Mouse (Mus musculus): ENCODE data around the gene Fam205a2. TPM values are rescaled to one million over a fixed set of nuclear protein-coding genes. Genes with fewer than 3 reads are reported as not detected.
"Not testable (repeated sequence)": the region's sequence is repeated elsewhere in the genome, so short reads cannot be mapped to it uniquely, and the experiment has no call there.

Gene Fam205a2
- not detected in 2 replicates for total RNA-seq (2014; rRNA removed; ENCODE audit: low replicate concordance)
- polyA plus RNA-seq (2015; fragmentation: Nextera tagmentation; extraction: Ambion mirVana): not detected in 2 replicates

- DNase-seq (ENCODE audit: low spot score); H3K27ac ChIP-seq (ENCODE audit: low read depth); H3K4me1 ChIP-seq (ENCODE audit: control insufficient read depth, insufficient read depth); H3K9me3 ChIP-seq (replicated peaks; ENCODE audit: control insufficient read depth, low read length); H3K9ac ChIP-seq (replicated peaks; ENCODE audit: low read depth, low read length); H3K27me3 ChIP-seq (ENCODE audit: control insufficient read depth, insufficient read depth, low read length); H3K36me3 ChIP-seq (replicated peaks; ENCODE audit: control insufficient read depth, insufficient read depth, low read length); H3K4me3 ChIP-seq (ENCODE audit: low read depth, low read length); ATAC-seq (ENCODE audit: insufficient read depth, low read depth); H3K4me2 ChIP-seq (ENCODE audit: low read depth, low read length): not testable (repeated sequence)
- no CpG with 5 or more reads among the region's 1 CpGs for WGBS
Measured at GRCm38 (mm10) chr4:42528075-42528474, at the start of gene Fam205a2. Fam205a2 (minus strand) TSS chr4:42528175.

Other genes starting within 250 kb of the Fam205a2 start
- not detected in 2 replicates for gene Gm21953, start 233.9 kb downstream of the Fam205a2 start, total RNA-seq (2014; rRNA removed; ENCODE audit: low replicate concordance)
- not detected in 2 replicates for gene Gm21953, start 233.9 kb downstream of the Fam205a2 start, polyA plus RNA-seq (2015; fragmentation: Nextera tagmentation; extraction: Ambion mirVana)
- not detected in 2 replicates for gene Fam205a3, start 209.8 kb downstream of the Fam205a2 start, total RNA-seq (2014; rRNA removed; ENCODE audit: low replicate concordance)
- not detected in 2 replicates for gene Fam205a3, start 209.8 kb downstream of the Fam205a2 start, polyA plus RNA-seq (2015; fragmentation: Nextera tagmentation; extraction: Ambion mirVana)
- gene Gm21586, start 88.8 kb downstream of the Fam205a2 start, total RNA-seq (2014; rRNA removed; ENCODE audit: low replicate concordance): not detected in 2 replicates
- gene Gm21586, start 88.8 kb downstream of the Fam205a2 start, polyA plus RNA-seq (2015; fragmentation: Nextera tagmentation; extraction: Ambion mirVana): not detected in 2 replicates
- not detected in 2 replicates for gene Gm2163, start 61.4 kb downstream of the Fam205a2 start, total RNA-seq (2014; rRNA removed; ENCODE audit: low replicate concordance)
- not detected in 2 replicates for gene Gm2163, start 61.4 kb downstream of the Fam205a2 start, polyA plus RNA-seq (2015; fragmentation: Nextera tagmentation; extraction: Ambion mirVana)
- not detected in 2 replicates for gene Gm10591, start 84.0 kb upstream of the Fam205a2 start, total RNA-seq (2014; rRNA removed; ENCODE audit: low replicate concordance)
- gene Gm10591, start 84.0 kb upstream of the Fam205a2 start, polyA plus RNA-seq (2015; fragmentation: Nextera tagmentation; extraction: Ambion mirVana): 0.45 TPM in 1 of 2 replicates, not detected in the other
- not detected in 2 replicates for gene Gm2564, start 101.5 kb upstream of the Fam205a2 start, total RNA-seq (2014; rRNA removed; ENCODE audit: low replicate concordance)
- 0.22 and 0.27 TPM in 2 replicates for gene Gm2564, start 101.5 kb upstream of the Fam205a2 start, polyA plus RNA-seq (2015; fragmentation: Nextera tagmentation; extraction: Ambion mirVana)
- not detected in 2 replicates for gene Ccl27b, start 127.1 kb upstream of the Fam205a2 start, total RNA-seq (2014; rRNA removed; ENCODE audit: low replicate concordance)
- not detected in 2 replicates for gene Ccl27b, start 127.1 kb upstream of the Fam205a2 start, polyA plus RNA-seq (2015; fragmentation: Nextera tagmentation; extraction: Ambion mirVana)
- gene Il11ra2, start 133.7 kb upstream of the Fam205a2 start, total RNA-seq (2014; rRNA removed; ENCODE audit: low replicate concordance): not detected in 2 replicates
- gene Il11ra2, start 133.7 kb upstream of the Fam205a2 start, polyA plus RNA-seq (2015; fragmentation: Nextera tagmentation; extraction: Ambion mirVana): not detected in 2 replicates
- gene 4930578G10Rik, start 207.4 kb upstream of the Fam205a2 start, total RNA-seq (2014; rRNA removed; ENCODE audit: low replicate concordance): not detected in 2 replicates
- not detected in 2 replicates for gene 4930578G10Rik, start 207.4 kb upstream of the Fam205a2 start, polyA plus RNA-seq (2015; fragmentation: Nextera tagmentation; extraction: Ambion mirVana)
- not detected in 2 replicates for gene Ccl19, start 228.4 kb upstream of the Fam205a2 start, total RNA-seq (2014; rRNA removed; ENCODE audit: low replicate concordance)
- gene Ccl19, start 228.4 kb upstream of the Fam205a2 start, polyA plus RNA-seq (2015; fragmentation: Nextera tagmentation; extraction: Ambion mirVana): not detected in 2 replicates
- gene Ccl21a, start 245.8 kb upstream of the Fam205a2 start, total RNA-seq (2014; rRNA removed; ENCODE audit: low replicate concordance): 13.1 and 21.8 TPM in 2 replicates
- 19.0 and 26.8 TPM in 2 replicates for gene Ccl21a, start 245.8 kb upstream of the Fam205a2 start, polyA plus RNA-seq (2015; fragmentation: Nextera tagmentation; extraction: Ambion mirVana)

Measured in heart, postnatal 0 days (tissue).